Mouse (Mus musculus): ENCODE measurements around the gene Olfr209.

GRCm38 (mm10) chr16:59409800-59410199 is 46.0 kb upstream of the Olfr209 start:
- no peak for TF ChIP-seq CTCF (IDR thresholded peaks at IDR 0.05; ENCODE audit: borderline replicate concordance, insufficient read depth, low read depth, low read length)
- no peak for TF ChIP-seq POLR2A (IDR thresholded peaks at IDR 0.05; ENCODE audit: borderline replicate concordance, insufficient read depth, low read length)

All from cerebellum, adult 2 months (tissue).